ENCODE assay signal across 9 mouse cellular contexts in the genomic region with DNA sequence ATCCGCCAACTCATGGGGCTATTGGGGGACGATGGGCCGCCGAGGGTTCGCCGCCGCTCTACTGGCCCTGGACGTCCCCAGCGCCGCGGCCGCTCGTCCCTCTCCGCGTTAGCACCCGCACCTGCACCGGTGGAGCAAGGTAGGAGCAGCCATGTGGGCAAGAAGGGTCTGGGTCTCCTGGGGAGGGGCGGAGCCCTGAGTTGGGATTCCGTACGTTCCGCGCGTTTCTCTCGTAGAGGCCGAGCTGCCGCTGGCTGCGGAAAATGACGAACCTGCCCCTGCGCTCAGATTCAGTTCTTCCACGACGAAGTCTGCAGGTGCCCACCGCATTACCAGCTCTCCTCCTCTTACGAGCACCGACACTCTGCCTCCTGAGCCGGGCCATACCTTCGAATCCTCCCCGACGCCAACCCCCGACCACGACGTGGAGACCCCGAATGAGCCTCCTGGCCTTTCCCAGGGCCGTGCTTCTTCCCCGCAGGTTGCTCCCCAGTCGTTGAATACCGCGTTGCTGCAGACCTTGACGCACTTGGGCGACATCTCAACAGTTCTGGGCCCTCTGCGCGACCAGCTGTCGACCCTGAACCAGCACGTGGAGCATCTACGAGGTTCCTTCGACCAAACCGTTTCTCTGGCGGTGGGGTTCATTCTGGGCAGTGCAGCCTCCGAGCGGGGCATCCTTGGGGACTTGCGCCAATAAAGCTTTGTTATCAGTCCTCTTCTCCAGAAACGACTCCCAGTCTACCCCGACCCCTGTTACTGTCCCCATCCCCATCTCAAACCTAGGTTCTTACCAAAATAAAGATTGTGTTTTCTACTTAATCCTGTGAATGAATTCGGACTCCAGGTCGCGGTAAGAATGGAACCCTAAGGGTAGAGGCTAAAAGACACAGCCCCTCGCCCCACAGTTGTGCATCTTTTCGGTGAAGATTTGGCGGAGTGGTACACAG. TPM values are rescaled to one million over a fixed set of nuclear protein-coding genes. Genes with fewer than 3 reads are reported as not detected.
A peak's percentile ranks its signal among the peaks of the same experiment; 100 is the strongest.
DNase-seq lines count a peak whose midpoint lies in the region; ATAC-seq and TF ChIP-seq lines count a peak whose summit lies in the region.
"Had no signal": no experiment of that assay in that cellular context is flagged by ENCODE, and none has a peak within 500 bp of the region (broad histone marks: within the 10 kb centered on the region; RNA-seq: fewer than 3 reads in every experiment).

No protein-coding gene starts in this region.

- no peak overlapping the region for H3K4me3 ChIP-seq in lung, adult 2 months (replicated peaks; ENCODE audit: extremely low read depth, low read depth, low read length)
- peak overlapping the region; percentile 36 for H3K4me3 ChIP-seq in embryonic facial prominence, embryonic 15.5 days (replicated peaks)
- H3K4me3 ChIP-seq in limb, embryonic 14.5 days (replicated peaks; ENCODE audit: low read length): peak overlapping the region; percentile 39

- ATAC-seq in embryonic facial prominence, embryonic 15.5 days (ENCODE audit: insufficient number of reproducible peaks, low FRiP score, low TSS enrichment, low read depth): no peak
- ATAC-seq in limb, embryonic 14.5 days (ENCODE audit: low FRiP score, low read depth): no peak
- no peak for ATAC-seq in frontal cortex, adult (ENCODE audit: low TSS enrichment)

- TF ChIP-seq POLR2A in lung, adult 2 months (IDR thresholded peaks at IDR 0.05; ENCODE audit: borderline replicate concordance, extremely low read depth, low read depth, low read length): no peak
- TF ChIP-seq POLR2A in limb, embryonic 14.5 days (IDR thresholded peaks at IDR 0.05; ENCODE audit: borderline replicate concordance, extremely low read depth, insufficient read depth, insufficient read length): no peak

- no peaks in the 10 kb centered on the region for H3K36me3 ChIP-seq in embryonic facial prominence, embryonic 15.5 days
- no peaks in the 10 kb centered on the region for H3K36me3 ChIP-seq in limb, embryonic 14.5 days (ENCODE audit: control insufficient read depth, insufficient read depth, low read length)
- H3K36me3 ChIP-seq in splenic B cell, adult 2 months (ENCODE audit: control insufficient read depth, insufficient read depth, low read length, poor library complexity, severe bottlenecking): no peaks in the 10 kb centered on the region

- H3K4me1 ChIP-seq in lung, adult 2 months (ENCODE audit: control insufficient read depth, insufficient read depth, low read length): peaks cover 10% of the 10 kb centered on the region
- H3K4me1 ChIP-seq in embryonic facial prominence, embryonic 15.5 days: peaks cover 13% of the 10 kb centered on the region
- H3K4me1 ChIP-seq in limb, embryonic 14.5 days (ENCODE audit: control insufficient read depth, insufficient read depth, low read length): no peaks in the 10 kb centered on the region

- H3K27me3 ChIP-seq in embryonic facial prominence, embryonic 15.5 days: peaks cover 62% of the 10 kb centered on the region
- peaks cover 69% of the 10 kb centered on the region for H3K27me3 ChIP-seq in limb, embryonic 14.5 days (ENCODE audit: control insufficient read depth, insufficient read depth, low read length)
- no peaks in the 10 kb centered on the region; the same call in 1 of the 2 replicates for H3K27me3 ChIP-seq in splenic B cell, adult 2 months (ENCODE audit: control insufficient read depth, insufficient read depth, low read length, poor library complexity, severe bottlenecking)

- DNase-seq in lung, adult 2 months: peak; percentile 8
- no peak for DNase-seq in lung, postnatal 4 days
- no peak for DNase-seq in limb, embryonic 14.5 days (ENCODE audit: low spot score)
- DNase-seq in splenic B cell, adult 2 months (ENCODE audit: low read depth, low spot score): peak; percentile 37
- DNase-seq in urinary bladder, postnatal 4 days (ENCODE audit: low spot score in 2 of 2): no peak
- no peak for DNase-seq in adrenal gland, postnatal 25 days

- no peak overlapping the region for H3K9ac ChIP-seq in embryonic facial prominence, embryonic 15.5 days
- 0 out of 2 replicates have a peak overlapping the region, but pooled peaks have one; percentile 14 for H3K9ac ChIP-seq in limb, embryonic 14.5 days (ENCODE audit: low read depth, low read length, severe bottlenecking)

- H3K9me3 ChIP-seq in embryonic facial prominence, embryonic 15.5 days (replicated peaks): no peaks in the 10 kb centered on the region
- H3K9me3 ChIP-seq in limb, embryonic 14.5 days (ENCODE audit: control insufficient read depth, low read length): no peaks in the 10 kb centered on the region

- H3K27ac ChIP-seq in embryonic facial prominence, embryonic 15.5 days (replicated peaks): no peak overlapping the region
- no peak overlapping the region for H3K27ac ChIP-seq in limb, embryonic 14.5 days (replicated peaks; ENCODE audit: low read depth, low read length)

- TF ChIP-seq CTCF in lung, adult 2 months (IDR thresholded peaks at IDR 0.05; ENCODE audit: insufficient read depth, low read length): no peak

- WGBS in lung, adult 2 months: 6% methylated on average over 68 of the region's 68 CpGs
- WGBS in embryonic facial prominence, embryonic 15.5 days: 2% methylated on average over 68 of the region's 68 CpGs
- 4% methylated on average over 57 of the region's 68 CpGs for WGBS in limb, embryonic 14.5 days

- peak overlapping the region; percentile 58 for H3K4me2 ChIP-seq in embryonic facial prominence, embryonic 15.5 days (replicated peaks)
- peak overlapping the region; percentile 62 for H3K4me2 ChIP-seq in limb, embryonic 14.5 days (replicated peaks; ENCODE audit: low read depth, low read length, severe bottlenecking)

RNA-seq across cellular contexts. Expression of gene Utf1, which starts 1.0 kb away (rescaled TPM):
- polyA plus RNA-seq in lung, adult 2 months (2012; rRNA removed): 0.09 TPM in 1 of 2 replicates, not detected in the other
- 0.17 TPM in 1 of 2 replicates, not detected in the other for polyA plus RNA-seq in embryonic facial prominence, embryonic 15.5 days (2015; fragmentation: Nextera tagmentation; extraction: Ambion mirVana)
- polyA plus RNA-seq in limb, embryonic 14.5 days (2012; rRNA removed): 0.10 and 0.11 TPM in 2 replicates
- polyA plus RNA-seq in limb, embryonic 14.5 days (2014; fragmentation: Nextera tagmentation; extraction: Ambion mirVana): 0.15 TPM in 1 of 2 replicates, not detected in the other
- total RNA-seq in adrenal gland, postnatal 25 days (2021): not detected in 2 replicates
- total RNA-seq: adrenal gland, postnatal 36 days had no signal

RNA-seq across cellular contexts. Expression of gene 6430531B16Rik, which starts 34.0 kb away (rescaled TPM):
- 5.6 and 6.8 TPM in 2 replicates for polyA plus RNA-seq in lung, adult 2 months (2012; rRNA removed)
- 3.6 and 5.0 TPM in 2 replicates for polyA plus RNA-seq in embryonic facial prominence, embryonic 15.5 days (2015; fragmentation: Nextera tagmentation; extraction: Ambion mirVana)
- 0.08 and 0.40 TPM in 2 replicates for polyA plus RNA-seq in limb, embryonic 14.5 days (2012; rRNA removed)
- 0.75 TPM in 1 of 2 replicates, not detected in the other for polyA plus RNA-seq in limb, embryonic 14.5 days (2014; fragmentation: Nextera tagmentation; extraction: Ambion mirVana)
- 0.61 TPM in 1 of 2 replicates, not detected in the other for total RNA-seq in adrenal gland, postnatal 25 days (2021)
- total RNA-seq: adrenal gland, postnatal 36 days had no signal

RNA-seq across cellular contexts. Expression of gene Adam8, which starts 47.8 kb away (rescaled TPM):
- 19.2 and 21.2 TPM in 2 replicates for polyA plus RNA-seq in lung, adult 2 months (2012; rRNA removed)
- polyA plus RNA-seq in embryonic facial prominence, embryonic 15.5 days (2015; fragmentation: Nextera tagmentation; extraction: Ambion mirVana): 2.8 and 4.0 TPM in 2 replicates
- polyA plus RNA-seq in limb, embryonic 14.5 days (2012; rRNA removed): 8.8 and 9.5 TPM in 2 replicates
- 1.8 and 2.2 TPM in 2 replicates for polyA plus RNA-seq in limb, embryonic 14.5 days (2014; fragmentation: Nextera tagmentation; extraction: Ambion mirVana)
- 1.9 and 2.1 TPM in 2 replicates for total RNA-seq in adrenal gland, postnatal 25 days (2021)

RNA-seq across cellular contexts. Expression of gene Kndc1, which starts 50.1 kb away (rescaled TPM):
- polyA plus RNA-seq in lung, adult 2 months (2012; rRNA removed): 4.8 and 5.6 TPM in 2 replicates
- polyA plus RNA-seq in embryonic facial prominence, embryonic 15.5 days (2015; fragmentation: Nextera tagmentation; extraction: Ambion mirVana): 1.1 and 1.7 TPM in 2 replicates
- polyA plus RNA-seq in limb, embryonic 14.5 days (2012; rRNA removed): 0.35 and 0.45 TPM in 2 replicates
- polyA plus RNA-seq in limb, embryonic 14.5 days (2014; fragmentation: Nextera tagmentation; extraction: Ambion mirVana): 0.10 and 0.22 TPM in 2 replicates
- 0.57 and 1.1 TPM in 2 replicates for total RNA-seq in adrenal gland, postnatal 25 days (2021)

Comparison
In these comparisons a context has a peak if more than half of its experiments do, and no peak if none do; other contexts are left out.
1. DNase-seq: peak in lung, adult 2 months (single experiment) and splenic B cell, adult 2 months (single experiment); none in lung, postnatal 4 days (0 of 2), limb, embryonic 14.5 days (single experiment), urinary bladder, postnatal 4 days (0 of 2) and adrenal gland, postnatal 25 days (single experiment).